Mouse (Mus musculus): ENCODE data around the gene Wdr60. TPM values are rescaled to one million over a fixed set of nuclear protein-coding genes. Genes with fewer than 3 reads are reported as not detected.
"Not testable (repeated sequence)": the region's sequence is repeated elsewhere in the genome, so short reads cannot be mapped to it uniquely, and the experiment has no call there.

Wdr60 gene
- polyA plus RNA-seq, 1 experiment from 2014 or later = 15.1 TPM

GRCm38 (mm10) chr12:116280149-116280652 lies 17.4 kb upstream of the Wdr60 start:
- Histone ChIP-seq H3K9me3 (no peaks in the 10 kb centered on the region), H3K27me3 (ENCODE audit: poor library complexity, severe bottlenecking) (no peaks in the 10 kb centered on the region), H3K4me3 (peak overlapping the region; percentile 96), H3K36me3 (replicated peaks) (no peaks in the 10 kb centered on the region), H3K27ac (peak overlapping the region; percentile 96), H3K4me1 (peaks cover 21% of the 10 kb centered on the region)
- WGBS = 1% methylated on average over 7 of the region's 7 CpGs
- no peak for DNase-seq (ENCODE audit: extremely low spot score, low spot score)

- H3K4me3 ChIP-seq = no peak overlapping the region
- DNase-seq (ENCODE audit: extremely low spot score, low spot score) = no peak
- H3K36me3 ChIP-seq (replicated peaks) = no peaks in the 10 kb centered on the region
- 90% methylated on average over 2 of the region's 2 CpGs for WGBS
- no peak overlapping the region for H3K27ac ChIP-seq
- no peaks in the 10 kb centered on the region for H3K9me3 ChIP-seq
- H3K27me3 ChIP-seq (ENCODE audit: poor library complexity, severe bottlenecking) = no peaks in the 10 kb centered on the region
- H3K4me1 ChIP-seq = peaks cover 21% of the 10 kb centered on the region
These were observed 16.4 kb upstream of the Wdr60 start for GRCm38 (mm10) chr12:116279181-116279580.

GRCm38 (mm10) chr12:116278541-116278940 lies 15.7 kb upstream of the Wdr60 start:
- 92% methylated on average over 1 of the region's 1 CpGs for WGBS
- no peak for DNase-seq (ENCODE audit: extremely low spot score, low spot score)
- Histone ChIP-seq H3K27me3 (ENCODE audit: poor library complexity, severe bottlenecking) (no peaks in the 10 kb centered on the region), H3K4me3 (no peak overlapping the region), H3K4me1 (peaks cover 21% of the 10 kb centered on the region), H3K36me3 (replicated peaks) (no peaks in the 10 kb centered on the region), H3K9me3 (no peaks in the 10 kb centered on the region), H3K27ac (no peak overlapping the region)

GRCm38 (mm10) chr12:116276961-116277360 lies 14.1 kb upstream of the Wdr60 start:
- H3K9me3 ChIP-seq = no peaks in the 10 kb centered on the region
- 76% methylated on average over 2 of the region's 2 CpGs for WGBS
- peaks cover 11% of the 10 kb centered on the region for H3K4me1 ChIP-seq
- H3K27ac ChIP-seq = no peak overlapping the region
- DNase-seq (ENCODE audit: extremely low spot score, low spot score) = no peak
- no peaks in the 10 kb centered on the region for H3K36me3 ChIP-seq (replicated peaks)
- no peaks in the 10 kb centered on the region for H3K27me3 ChIP-seq (ENCODE audit: poor library complexity, severe bottlenecking)
- no peak overlapping the region for H3K4me3 ChIP-seq

GRCm38 (mm10) chr12:116275631-116276030 lies 12.8 kb upstream of the Wdr60 start:
- no peak for DNase-seq (ENCODE audit: extremely low spot score, low spot score)
- H3K4me3 ChIP-seq = no peak overlapping the region
- 94% methylated on average over 4 of the region's 4 CpGs for WGBS
- H3K36me3 ChIP-seq (replicated peaks) = no peaks in the 10 kb centered on the region
- no peaks in the 10 kb centered on the region for H3K27me3 ChIP-seq (ENCODE audit: poor library complexity, severe bottlenecking)
- no peak overlapping the region for H3K27ac ChIP-seq
- H3K4me1 ChIP-seq = peaks cover 9% of the 10 kb centered on the region
- H3K9me3 ChIP-seq = no peaks in the 10 kb centered on the region

GRCm38 (mm10) chr12:116275086-116275485 lies 12.3 kb upstream of the Wdr60 start, which contains the start of gene Gm11027:
TSS of gene Gm11027 (plus strand) at chr12:116275386.
- DNase-seq (ENCODE audit: extremely low spot score, low spot score); H3K36me3 ChIP-seq (replicated peaks); H3K4me1 ChIP-seq; H3K9me3 ChIP-seq; H3K4me3 ChIP-seq; H3K27ac ChIP-seq; H3K27me3 ChIP-seq (ENCODE audit: poor library complexity, severe bottlenecking): not testable (repeated sequence)
- 81% methylated on average over 2 of the region's 2 CpGs for WGBS

GRCm38 (mm10) chr12:116273733-116274132 lies 10.9 kb upstream of the Wdr60 start:
- H3K9me3 ChIP-seq = no peaks in the 10 kb centered on the region
- no peak overlapping the region for H3K27ac ChIP-seq
- no peak for DNase-seq (ENCODE audit: extremely low spot score, low spot score)
- no peaks in the 10 kb centered on the region for H3K4me1 ChIP-seq
- no peak overlapping the region for H3K4me3 ChIP-seq
- 81% methylated on average over 1 of the region's 1 CpGs for WGBS
- H3K27me3 ChIP-seq (ENCODE audit: poor library complexity, severe bottlenecking) = no peaks in the 10 kb centered on the region
- no peaks in the 10 kb centered on the region for H3K36me3 ChIP-seq (replicated peaks)

- Histone ChIP-seq H3K9me3 (no peaks in the 10 kb centered on the region), H3K4me1 (no peaks in the 10 kb centered on the region), H3K27me3 (ENCODE audit: poor library complexity, severe bottlenecking) (no peaks in the 10 kb centered on the region), H3K27ac (no peak overlapping the region), H3K36me3 (replicated peaks) (no peaks in the 10 kb centered on the region), H3K4me3 (no peak overlapping the region)
- no peak for DNase-seq (ENCODE audit: extremely low spot score, low spot score)
- 97% methylated on average over 2 of the region's 2 CpGs for WGBS
These were observed 8.2 kb upstream of the Wdr60 start for GRCm38 (mm10) chr12:116271071-116271470.

DNA sequence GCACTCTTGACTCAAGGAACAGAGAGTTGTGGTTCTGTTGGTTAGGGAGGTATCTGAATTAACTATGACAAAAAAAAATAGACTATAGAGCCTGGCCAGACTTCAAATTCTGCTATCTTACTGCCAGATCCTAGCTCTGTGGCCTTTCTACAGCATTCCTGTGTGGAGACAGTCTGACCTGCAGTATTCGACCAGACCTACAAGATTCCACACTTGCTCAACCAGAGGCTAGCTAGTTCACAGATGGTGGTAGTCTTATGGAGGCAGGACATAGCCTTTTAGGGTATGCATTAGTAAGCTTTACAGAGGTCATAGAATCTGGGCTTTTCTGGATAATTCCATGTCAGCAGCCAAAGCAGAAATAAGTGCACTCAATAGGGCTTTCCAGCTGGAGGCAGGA lies 7.7 kb upstream of the Wdr60 start:
- no peaks in the 10 kb centered on the region for H3K9me3 ChIP-seq
- 85% methylated on average over 1 of the region's 1 CpGs for WGBS
- DNase-seq (ENCODE audit: extremely low spot score, low spot score) = no peak
- no peaks in the 10 kb centered on the region for H3K4me1 ChIP-seq
- H3K27ac ChIP-seq = no peak overlapping the region
- H3K36me3 ChIP-seq (replicated peaks) = no peaks in the 10 kb centered on the region
- H3K27me3 ChIP-seq (ENCODE audit: poor library complexity, severe bottlenecking) = no peaks in the 10 kb centered on the region
- no peak overlapping the region for H3K4me3 ChIP-seq

GRCm38 (mm10) chr12:116269450-116269849 lies 6.6 kb upstream of the Wdr60 start:
- WGBS = 84% methylated on average over 5 of the region's 5 CpGs
- no peak for DNase-seq (ENCODE audit: extremely low spot score, low spot score)

DNA sequence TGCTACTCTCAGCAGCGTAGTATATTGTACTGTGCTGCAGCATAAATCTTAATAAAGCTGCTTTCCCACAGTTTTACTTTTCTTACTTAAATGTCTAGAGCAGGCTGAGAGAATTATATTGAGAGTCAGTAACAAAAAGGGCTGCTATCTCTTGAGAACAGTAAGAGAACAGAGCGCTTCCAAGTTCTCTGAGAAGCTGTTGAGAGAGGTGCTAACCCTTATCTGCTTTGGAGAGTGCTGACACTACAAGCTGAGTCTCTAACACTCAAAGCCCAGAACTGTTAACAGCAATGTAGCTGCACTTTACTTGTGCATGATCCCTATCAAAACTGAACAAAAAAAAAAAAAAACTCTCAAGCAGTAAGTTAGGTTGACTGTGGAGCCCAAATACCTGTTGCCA lies 2.5 kb upstream of the Wdr60 start:
- H3K27ac ChIP-seq = no peak overlapping the region
- WGBS = 87% methylated on average over 2 of the region's 2 CpGs
- H3K4me3 ChIP-seq = no peak overlapping the region
- DNase-seq (ENCODE audit: extremely low spot score, low spot score) = no peak
- no peaks in the 10 kb centered on the region; the same call in 1 of the 2 replicates for H3K27me3 ChIP-seq (ENCODE audit: poor library complexity, severe bottlenecking)
- no peaks in the 10 kb centered on the region for H3K36me3 ChIP-seq (replicated peaks)
- H3K9me3 ChIP-seq = no peaks in the 10 kb centered on the region
- peaks cover 20% of the 10 kb centered on the region for H3K4me1 ChIP-seq

More at GRCm38 (mm10) chr12:116269450-116269849, 6.6 kb upstream of the Wdr60 start:
- no peak overlapping the region for H3K27ac ChIP-seq
- H3K27me3 ChIP-seq (ENCODE audit: poor library complexity, severe bottlenecking) = no peaks in the 10 kb centered on the region; the same call in 1 of the 2 replicates
- no peaks in the 10 kb centered on the region for H3K36me3 ChIP-seq (replicated peaks)
- no peak overlapping the region for H3K4me3 ChIP-seq
- H3K9me3 ChIP-seq = no peaks in the 10 kb centered on the region
- no peaks in the 10 kb centered on the region for H3K4me1 ChIP-seq

GRCm38 (mm10) chr12:116264756-116265155 lies 1.9 kb upstream of the Wdr60 start:
- no peaks in the 10 kb centered on the region for H3K9me3 ChIP-seq
- no peak for DNase-seq (ENCODE audit: extremely low spot score, low spot score)
- 93% methylated on average over 2 of the region's 2 CpGs for WGBS

DNA sequence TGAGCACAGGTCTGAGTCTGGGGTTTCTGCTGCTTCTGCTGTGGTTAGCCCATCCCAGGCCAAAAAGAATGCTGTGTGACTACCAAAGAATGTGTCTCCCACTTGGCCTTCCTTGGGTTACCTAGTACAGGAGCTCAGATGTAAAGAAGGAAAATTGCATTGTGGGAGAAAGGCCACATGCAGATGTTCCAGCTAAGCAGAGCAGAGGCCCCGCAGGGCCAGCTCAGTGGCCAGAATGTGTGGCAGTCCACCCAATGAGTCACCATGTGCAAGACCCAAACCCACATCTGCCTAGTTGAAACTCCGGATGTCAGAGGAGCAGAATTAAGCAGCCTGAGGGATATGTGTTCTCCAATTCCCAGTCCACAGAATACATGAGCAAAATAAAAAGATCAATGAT lies 4.5 kb downstream of the Wdr60 start:
- 89% methylated on average over 2 of the region's 2 CpGs for WGBS
- no peak for DNase-seq (ENCODE audit: extremely low spot score, low spot score)
- Histone ChIP-seq H3K4me1 (peaks cover 17% of the 10 kb centered on the region), H3K27ac (no peak overlapping the region), H3K36me3 (replicated peaks) (peaks cover 18% of the 10 kb centered on the region), H3K27me3 (ENCODE audit: poor library complexity, severe bottlenecking) (no peaks in the 10 kb centered on the region), H3K4me3 (no peak overlapping the region), H3K9me3 (no peaks in the 10 kb centered on the region)

More at GRCm38 (mm10) chr12:116264756-116265155, 1.9 kb upstream of the Wdr60 start:
- H3K27ac ChIP-seq = no peak overlapping the region
- no peaks in the 10 kb centered on the region for H3K36me3 ChIP-seq (replicated peaks)
- peaks cover 20% of the 10 kb centered on the region for H3K4me1 ChIP-seq
- no peak overlapping the region for H3K4me3 ChIP-seq
- no peaks in the 10 kb centered on the region; the same call in 1 of the 2 replicates for H3K27me3 ChIP-seq (ENCODE audit: poor library complexity, severe bottlenecking)

GRCm38 (mm10) chr12:116255636-116256035 lies 7.2 kb downstream of the Wdr60 start:
- no peak overlapping the region for H3K4me3 ChIP-seq
- H3K4me1 ChIP-seq = no peaks in the 10 kb centered on the region
- H3K27ac ChIP-seq = no peak overlapping the region
- H3K27me3 ChIP-seq (ENCODE audit: poor library complexity, severe bottlenecking) = no peaks in the 10 kb centered on the region
- no peak for DNase-seq (ENCODE audit: extremely low spot score, low spot score)
- H3K9me3 ChIP-seq = no peaks in the 10 kb centered on the region
- H3K36me3 ChIP-seq (replicated peaks) = peaks cover 25% of the 10 kb centered on the region
- WGBS = 89% methylated on average over 11 of the region's 11 CpGs

Measured in forebrain, embryonic 10.5 days (tissue).